Mouse (Mus musculus): ENCODE measurements around the gene Wapl. TPM values are rescaled to one million over a fixed set of nuclear protein-coding genes. Genes with fewer than 3 reads are reported as not detected.
A peak's percentile ranks its signal among the peaks of the same experiment; 100 is the strongest.

The Wapl gene
- total RNA-seq, 1 experiment: 82.9 TPM

GRCm38 (mm10) chr14:34674932-34675331, 1.2 kb downstream of the Wapl start:
- Histone ChIP-seq H3K4me3 (ENCODE audit: insufficient read depth in 1 of 2, low read depth in 1 of 2, low read length in 2 of 2, poor library complexity in 1 of 2, severe bottlenecking in 1 of 2) (peak overlapping the region; percentile 89 to 100), H3K9ac (ENCODE audit: insufficient read depth, low read depth, low read length, poor library complexity, severe bottlenecking) (peak overlapping the region; percentile 91), H3K27ac (ENCODE audit: insufficient read depth, low read depth, low read length, poor library complexity, severe bottlenecking) (no peak overlapping the region; the same call in 1 of the 2 replicates), H3K9me3 (ENCODE audit: control insufficient read depth, insufficient read depth, low read depth, low read length) (no peaks in the 10 kb centered on the region), H3K4me1 (ENCODE audit: control insufficient read depth in 2 of 2, insufficient read depth in 2 of 2, low read length in 2 of 2, poor library complexity in 1 of 2) (peaks cover 6 to 16% of the 10 kb centered on the region in 2 experiments), H3K36me3 (ENCODE audit: control insufficient read depth, insufficient read depth, low read length, poor library complexity, severe bottlenecking) (peaks cover 2% of the 10 kb centered on the region; the same call in 1 of the 2 replicates)
- no peak for DNase-seq (ENCODE audit: low read depth, low spot score)
- in situ Hi-C loops (cut with MboI; ENCODE audit: low sequenced_read_pairs in 2 of 2, unreplicated experiment in 2 of 2): no loop called here
- no peak for TF ChIP-seq ZNF384 (IDR thresholded peaks at IDR 0.05; ENCODE audit: low read depth, low read length)

GRCm38 (mm10) chr14:34675347-34675865, 1.7 kb downstream of the Wapl start:
- Histone ChIP-seq H3K4me3 (ENCODE audit: insufficient read depth in 1 of 2, low read depth in 1 of 2, low read length in 2 of 2, poor library complexity in 1 of 2, severe bottlenecking in 1 of 2) (peak overlapping the region in 1 of 2 experiments; percentile 100; a peak in 2 of 4 replicates), H3K36me3 (ENCODE audit: control insufficient read depth, insufficient read depth, low read length, poor library complexity, severe bottlenecking) (peaks cover 2% of the 10 kb centered on the region; the same call in 1 of the 2 replicates), H3K4me1 (ENCODE audit: control insufficient read depth in 2 of 2, insufficient read depth in 2 of 2, low read length in 2 of 2, poor library complexity in 1 of 2) (peaks cover 6 to 16% of the 10 kb centered on the region in 2 experiments; a peak in 3 of 4 replicates), H3K9ac (ENCODE audit: insufficient read depth, low read depth, low read length, poor library complexity, severe bottlenecking) (no peak overlapping the region), H3K9me3 (ENCODE audit: control insufficient read depth, insufficient read depth, low read depth, low read length) (no peaks in the 10 kb centered on the region), H3K27ac (ENCODE audit: insufficient read depth, low read depth, low read length, poor library complexity, severe bottlenecking) (no peak overlapping the region)
- in situ Hi-C loops (cut with MboI; ENCODE audit: low sequenced_read_pairs in 2 of 2, unreplicated experiment in 2 of 2): no loop called here
- no peak for TF ChIP-seq ZNF384 (IDR thresholded peaks at IDR 0.05; ENCODE audit: low read depth, low read length)
- peak; percentile 57; the same call in 1 of the 2 replicates for TF ChIP-seq MAFK (IDR thresholded peaks at IDR 0.05; ENCODE audit: insufficient read depth, low read depth, low read length)
- DNase-seq (ENCODE audit: low read depth, low spot score): no peak

- H3K4me1 ChIP-seq (ENCODE audit: control insufficient read depth in 2 of 2, insufficient read depth in 2 of 2, low read length in 2 of 2, poor library complexity in 1 of 2): peaks cover 0 to 9% of the 10 kb centered on the region in 2 experiments; a peak in 1 of 4 replicates
- H3K9ac ChIP-seq (ENCODE audit: insufficient read depth, low read depth, low read length, poor library complexity, severe bottlenecking): no peak overlapping the region
- no peak for DNase-seq (ENCODE audit: low read depth, low spot score)
- no peak for TF ChIP-seq CHD2 (IDR thresholded peaks at IDR 0.05; ENCODE audit: low read depth, low read length)
- H3K9me3 ChIP-seq (ENCODE audit: control insufficient read depth, insufficient read depth, low read depth, low read length): no peaks in the 10 kb centered on the region
- H3K27ac ChIP-seq (ENCODE audit: insufficient read depth, low read depth, low read length, poor library complexity, severe bottlenecking): no peak overlapping the region
- H3K4me3 ChIP-seq (ENCODE audit: insufficient read depth in 1 of 2, low read depth in 1 of 2, low read length in 2 of 2, poor library complexity in 1 of 2, severe bottlenecking in 1 of 2): no peak overlapping the region
- H3K36me3 ChIP-seq (ENCODE audit: control insufficient read depth, insufficient read depth, low read length, poor library complexity, severe bottlenecking): peaks cover 2% of the 10 kb centered on the region; the same call in 1 of the 2 replicates
- in situ Hi-C loops (cut with MboI; ENCODE audit: low sequenced_read_pairs in 2 of 2, unreplicated experiment in 2 of 2): loop anchor here in 1 of 2 experiments (10.0 kb wide), 1 partner anchor 64 kb away; no protein-coding TSS in a partner anchor
Observed at GRCm38 (mm10) chr14:34680815-34681214, 7.1 kb downstream of the Wapl start.

GRCm38 (mm10) chr14:34684989-34685388, 11.3 kb downstream of the Wapl start:
- no peak for TF ChIP-seq CHD2 (IDR thresholded peaks at IDR 0.05; ENCODE audit: low read depth, low read length)
- TF ChIP-seq HCFC1 (IDR thresholded peaks at IDR 0.05; ENCODE audit: borderline replicate concordance, insufficient read depth, low read length): no peak
- TF ChIP-seq ZNF384 (IDR thresholded peaks at IDR 0.05; ENCODE audit: low read depth, low read length): no peak
- no peak for TF ChIP-seq ZC3H11A (IDR thresholded peaks at IDR 0.05; ENCODE audit: borderline replicate concordance, low read depth, low read length)
- no peak for TF ChIP-seq MAFK (IDR thresholded peaks at IDR 0.05; ENCODE audit: insufficient read depth, low read depth, low read length)
- no peaks in the 10 kb centered on the region; the same call in 1 of the 2 replicates for H3K36me3 ChIP-seq (ENCODE audit: control insufficient read depth, insufficient read depth, low read length, poor library complexity, severe bottlenecking)

GRCm38 (mm10) chr14:34693970-34694369, 20.2 kb downstream of the Wapl start:
- peak; percentile 65 for DNase-seq (ENCODE audit: low read depth, low spot score)
- H3K9ac ChIP-seq (ENCODE audit: insufficient read depth, low read depth, low read length, poor library complexity, severe bottlenecking): peak overlapping the region; percentile 70; the same call in 1 of the 2 replicates
- H3K9me3 ChIP-seq (ENCODE audit: control insufficient read depth, insufficient read depth, low read depth, low read length): no peaks in the 10 kb centered on the region
- peak overlapping the region; percentile 94; the same call in 1 of the 2 replicates for H3K27ac ChIP-seq (ENCODE audit: insufficient read depth, low read depth, low read length, poor library complexity, severe bottlenecking)
- peak overlapping the region; percentile 50 to 61 for H3K4me3 ChIP-seq (ENCODE audit: insufficient read depth in 1 of 2, low read depth in 1 of 2, low read length in 2 of 2, poor library complexity in 1 of 2, severe bottlenecking in 1 of 2)
- peak; percentile 56; the same call in 1 of the 2 replicates for TF ChIP-seq HCFC1 (IDR thresholded peaks at IDR 0.05; ENCODE audit: borderline replicate concordance, insufficient read depth, low read length)
- TF ChIP-seq ZC3H11A (IDR thresholded peaks at IDR 0.05; ENCODE audit: borderline replicate concordance, low read depth, low read length): no peak
- TF ChIP-seq CHD2 (IDR thresholded peaks at IDR 0.05; ENCODE audit: low read depth, low read length): peak; percentile 56; the same call in 1 of the 2 replicates
- no peak for TF ChIP-seq ZNF384 (IDR thresholded peaks at IDR 0.05; ENCODE audit: low read depth, low read length)
- in situ Hi-C loops (cut with MboI; ENCODE audit: low sequenced_read_pairs in 2 of 2, unreplicated experiment in 2 of 2): no loop called here
- no peaks in the 10 kb centered on the region; the same call in 1 of the 2 replicates for H3K36me3 ChIP-seq (ENCODE audit: control insufficient read depth, insufficient read depth, low read length, poor library complexity, severe bottlenecking)
- H3K4me1 ChIP-seq (ENCODE audit: control insufficient read depth in 2 of 2, insufficient read depth in 2 of 2, low read length in 2 of 2, poor library complexity in 1 of 2): peaks cover 0 to 10% of the 10 kb centered on the region in 2 experiments; a peak in 3 of 4 replicates

More at GRCm38 (mm10) chr14:34684989-34685388, 11.3 kb downstream of the Wapl start:
- no peak overlapping the region for H3K4me3 ChIP-seq (ENCODE audit: insufficient read depth in 1 of 2, low read depth in 1 of 2, low read length in 2 of 2, poor library complexity in 1 of 2, severe bottlenecking in 1 of 2)
- no peak overlapping the region for H3K27ac ChIP-seq (ENCODE audit: insufficient read depth, low read depth, low read length, poor library complexity, severe bottlenecking)
- H3K4me1 ChIP-seq (ENCODE audit: control insufficient read depth in 2 of 2, insufficient read depth in 2 of 2, low read length in 2 of 2, poor library complexity in 1 of 2): no peaks in the 10 kb centered on the region; a peak in 1 of 4 replicates
- H3K9me3 ChIP-seq (ENCODE audit: control insufficient read depth, insufficient read depth, low read depth, low read length): no peaks in the 10 kb centered on the region
- in situ Hi-C loops (cut with MboI; ENCODE audit: low sequenced_read_pairs in 2 of 2, unreplicated experiment in 2 of 2): loop anchor here in 1 of 2 experiments (10.0 kb wide), 1 partner anchor 60 kb away; no protein-coding TSS in a partner anchor
- H3K9ac ChIP-seq (ENCODE audit: insufficient read depth, low read depth, low read length, poor library complexity, severe bottlenecking): no peak overlapping the region
- no peak for DNase-seq (ENCODE audit: low read depth, low spot score)

Data from ES-E14 (cell line).